Mouse (Mus musculus) Patski (cell line): ENCODE results near the gene Macrod2. TPM values are rescaled to one million over a fixed set of nuclear protein-coding genes. Genes with fewer than 3 reads are reported as not detected.

Experiments used
- ATAC-seq: fragments of 100-300 bp; one replicate; pipeline ENCODE4 v1.8.0; 2021
- CTCF ChIA-PET: fragments of 350-600 bp; sonication (Branson Sonifier 250); formaldehyde crosslinking; loops from one replicate; lab custom pipeline; 2022; ENCODE audit warnings: inconsistent platforms; lab: Charles Lee
- POLR2A ChIA-PET: fragments of 350-600 bp; sonication (Branson Sonifier 250); formaldehyde crosslinking; loops from one replicate; lab custom pipeline; 2022; ENCODE audit warnings: antibody characterized with exemption, inconsistent platforms; lab: Charles Lee
- DNase-seq: peaks from one replicate; pipeline ENCODE4 v3.0.0-alpha.2; 2011; ENCODE audit warnings: low read depth, low spot score
- H3K27me3 ChIP-seq: fragments of 371-371 bp; one replicate; pipeline ENCODE4 v1.5.1; 2021
- CTCF ChIP-seq: fragments of 100-300 bp; IDR thresholded peaks from one replicate; pipeline ENCODE4 v1.5.1; 2021
- in situ Hi-C: fragments of 300-500 bp; cut with MboI; formaldehyde crosslinking; loops from 3 replicates; pipeline ENCODE4 v1.11.1; 2018; ENCODE audit warnings: low pct_unique_long_range_greater_than_20kb, mixed read lengths
- polyA plus RNA-seq: library from polyadenylated mRNA; unstranded; gene quantifications from one replicate; pipeline ENCODE4 v1.2.3, GENCODE M21; 2021

Macrod2 gene
- polyA plus RNA-seq, 1 experiment from 2014 or later = 5.1 TPM

DNA sequence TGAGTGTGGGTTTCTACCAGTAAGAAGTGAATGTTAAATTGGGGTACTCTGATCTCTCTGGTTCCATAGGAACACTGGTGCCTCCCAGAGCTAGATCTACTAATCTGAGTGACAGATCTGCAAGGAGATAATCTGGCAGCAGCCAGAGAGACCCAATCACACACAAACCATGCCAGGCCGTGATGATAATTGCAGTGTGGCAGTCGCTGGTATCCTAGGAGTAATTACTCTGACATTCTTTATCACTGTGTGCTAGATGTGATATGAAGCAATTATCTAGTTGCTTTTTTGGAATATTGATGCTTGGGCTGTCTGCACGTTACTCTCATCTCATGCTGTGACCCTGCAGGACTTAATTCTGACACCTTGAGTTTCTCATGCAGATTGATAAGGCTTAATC, 1518.4 kb downstream of the Macrod2 start:
- no peak for DNase-seq

DNA sequence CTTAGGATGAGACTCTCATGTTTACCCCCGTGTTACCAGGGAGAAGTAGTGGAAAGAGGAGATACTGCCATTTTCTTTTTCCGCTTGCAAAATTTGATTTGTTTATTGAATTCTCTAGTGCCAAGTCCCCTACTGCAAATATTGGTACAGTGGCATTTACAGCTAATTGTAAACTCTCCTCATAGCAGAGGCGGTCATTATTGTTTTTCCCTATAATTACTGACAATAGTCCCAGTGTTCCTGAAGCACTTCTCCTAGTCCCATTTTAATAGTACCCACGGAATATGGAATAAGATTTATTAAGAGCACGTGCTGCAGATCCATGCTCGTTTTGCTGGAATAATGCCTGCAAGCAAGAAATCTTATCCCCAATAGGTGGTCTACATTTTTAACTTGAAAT, 1518.8 kb downstream of the Macrod2 start:
- ChIA-PET POLR2A (no interaction called here), CTCF (no interaction called here)
- in situ Hi-C loops = no loop called here
- ATAC-seq (no peak), DNase-seq (no peak)
- no peak for TF ChIP-seq CTCF
- peaks cover 5% of the 10 kb centered on the region for H3K27me3 ChIP-seq

More for the DNA sequence above, 1518.4 kb downstream of the Macrod2 start:
- no peak for ATAC-seq
- ChIA-PET CTCF (no interaction called here), POLR2A (no interaction called here)
- no peak for TF ChIP-seq CTCF
- peaks cover 5% of the 10 kb centered on the region for H3K27me3 ChIP-seq
- in situ Hi-C loops = no loop called here

DNA sequence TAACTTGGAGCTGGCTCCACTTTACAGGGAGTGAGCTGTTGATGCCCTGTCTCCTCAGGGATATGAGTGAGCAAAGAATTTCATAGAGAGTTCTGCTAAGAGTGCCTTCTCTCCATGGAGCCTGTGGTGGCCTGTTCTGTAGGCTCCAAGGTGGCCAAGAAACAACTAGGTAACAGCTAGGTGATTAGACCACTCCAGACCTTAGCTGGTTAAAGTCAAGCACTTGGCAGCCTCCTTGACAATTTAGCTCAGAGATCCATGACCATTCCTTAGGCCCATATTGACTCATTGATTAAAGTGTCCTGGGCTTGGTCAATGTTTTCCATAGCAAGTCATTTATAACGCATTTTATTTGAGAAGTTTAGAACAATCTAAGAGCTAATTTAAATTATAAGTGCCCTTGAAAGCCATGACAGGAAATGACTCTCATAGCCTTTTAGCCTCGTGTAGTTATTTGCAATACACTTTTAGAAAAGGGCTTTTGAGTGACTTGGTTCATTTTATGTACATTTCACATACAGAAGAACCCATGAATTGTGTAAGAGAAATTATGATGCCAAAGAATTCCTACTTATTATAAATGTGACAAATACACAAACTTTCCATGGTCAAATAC, 1525.4 kb downstream of the Macrod2 start:
- no peaks in the 10 kb centered on the region for H3K27me3 ChIP-seq
- in situ Hi-C loops = no loop called here
- CTCF ChIA-PET = no interaction called here
- TF ChIP-seq CTCF = no peak
- DNase-seq = no peak
- POLR2A ChIA-PET = no interaction called here
- no peak for ATAC-seq

DNA sequence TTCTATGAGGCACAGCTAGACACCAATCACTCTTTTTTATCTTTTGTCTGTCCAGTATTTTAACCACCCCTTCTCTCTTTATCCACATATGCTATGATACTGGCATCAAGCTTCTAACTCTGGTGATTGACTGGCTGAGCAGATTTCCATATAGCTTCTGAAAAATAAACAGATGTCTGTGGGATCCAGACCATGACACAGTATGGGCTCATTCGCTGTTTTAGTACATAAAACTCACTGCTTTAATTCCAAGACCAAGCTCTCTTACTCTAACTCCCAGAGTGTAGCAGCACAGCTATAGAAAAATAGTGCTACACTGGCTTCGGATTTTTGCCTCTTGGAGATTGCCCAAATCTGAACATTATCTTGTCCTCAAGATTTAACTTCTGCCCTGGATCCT, 1540.0 kb downstream of the Macrod2 start:
- in situ Hi-C loops = no loop called here
- DNase-seq = no peak
- no peak for TF ChIP-seq CTCF

DNA sequence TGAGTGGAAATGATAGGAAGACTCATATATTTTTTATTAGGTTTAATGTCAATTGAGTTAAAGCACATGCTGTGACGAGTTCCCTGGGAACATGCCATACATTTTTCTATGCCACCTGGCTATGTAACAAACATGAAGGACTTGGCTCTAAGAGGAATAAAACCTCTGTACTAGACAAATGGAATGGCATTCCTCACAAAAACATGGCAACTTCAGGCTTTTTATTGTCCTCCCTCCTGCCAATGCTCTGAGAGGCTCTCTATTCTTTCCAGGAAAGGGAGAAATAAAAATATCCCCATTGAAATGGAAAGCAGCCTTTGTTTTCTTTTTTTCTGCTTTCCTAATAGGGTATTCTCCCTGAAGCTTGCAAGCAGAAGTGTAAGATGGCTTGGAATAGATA, 1559.7 kb downstream of the Macrod2 start:
- no peak for ATAC-seq
- ChIA-PET CTCF (no interaction called here), POLR2A (no interaction called here)
- no peak for DNase-seq
- in situ Hi-C loops = no loop called here
- H3K27me3 ChIP-seq = no peaks in the 10 kb centered on the region
- no peak for TF ChIP-seq CTCF

More for the DNA sequence above, 1540.0 kb downstream of the Macrod2 start:
- CTCF ChIA-PET = interaction anchor here (1.4 kb wide), 1 partner anchor 9 kb away, joined by 5 read pairs; no protein-coding TSS in a partner anchor
- no peak for ATAC-seq
- no peaks in the 10 kb centered on the region for H3K27me3 ChIP-seq
- POLR2A ChIA-PET = interaction anchor here (0.6 kb wide), 1 partner anchor 12 kb away, joined by 6 read pairs; no protein-coding TSS in a partner anchor

DNA sequence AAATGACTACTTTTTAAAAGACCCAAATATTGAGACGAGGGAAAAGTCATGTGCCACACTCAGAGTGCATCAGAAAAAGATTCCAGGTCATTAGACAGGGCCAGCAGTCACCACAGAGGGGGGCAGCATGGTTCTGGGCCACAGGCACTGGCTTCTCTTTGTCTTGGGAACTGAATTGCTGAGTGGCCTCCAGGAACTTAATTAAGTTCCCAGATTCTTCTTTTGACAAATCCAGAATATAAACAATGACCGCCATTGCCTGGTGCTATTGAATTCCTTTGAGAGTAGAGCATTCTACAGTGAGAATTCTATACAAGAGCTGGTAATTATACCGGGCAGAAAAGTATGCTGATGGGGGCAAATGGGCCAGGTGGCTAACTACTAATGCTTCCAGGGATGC, 1560.1 kb downstream of the Macrod2 start:
- no peak for DNase-seq
- ChIA-PET CTCF (no interaction called here), POLR2A (no interaction called here)
- H3K27me3 ChIP-seq = no peaks in the 10 kb centered on the region
- in situ Hi-C loops = no loop called here
- TF ChIP-seq CTCF = no peak
- ATAC-seq = no peak

DNA sequence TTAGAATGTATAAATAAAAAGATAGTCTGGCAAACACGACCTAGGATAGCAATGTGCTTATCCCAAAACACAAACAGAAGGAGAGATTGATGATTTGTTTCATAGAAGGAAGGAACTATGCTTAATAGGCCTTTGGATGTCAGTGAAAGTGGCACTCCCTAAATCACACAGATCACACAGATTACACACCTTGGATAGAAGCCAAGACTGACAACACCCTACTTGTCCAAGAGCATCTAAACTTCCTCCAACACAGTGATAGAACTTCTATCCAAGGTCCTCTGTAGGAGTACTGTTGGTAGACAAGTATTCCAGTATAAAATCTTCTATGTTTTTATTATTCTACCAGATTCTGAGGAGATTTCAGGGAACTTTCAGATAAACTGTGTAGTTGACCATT, 1567.8 kb downstream of the Macrod2 start:
- peaks cover 7% of the 10 kb centered on the region for H3K27me3 ChIP-seq
- no peak for TF ChIP-seq CTCF
- ATAC-seq (no peak), DNase-seq (no peak)
- CTCF ChIA-PET = no interaction called here
- POLR2A ChIA-PET = no interaction called here
- in situ Hi-C loops = no loop called here

DNA sequence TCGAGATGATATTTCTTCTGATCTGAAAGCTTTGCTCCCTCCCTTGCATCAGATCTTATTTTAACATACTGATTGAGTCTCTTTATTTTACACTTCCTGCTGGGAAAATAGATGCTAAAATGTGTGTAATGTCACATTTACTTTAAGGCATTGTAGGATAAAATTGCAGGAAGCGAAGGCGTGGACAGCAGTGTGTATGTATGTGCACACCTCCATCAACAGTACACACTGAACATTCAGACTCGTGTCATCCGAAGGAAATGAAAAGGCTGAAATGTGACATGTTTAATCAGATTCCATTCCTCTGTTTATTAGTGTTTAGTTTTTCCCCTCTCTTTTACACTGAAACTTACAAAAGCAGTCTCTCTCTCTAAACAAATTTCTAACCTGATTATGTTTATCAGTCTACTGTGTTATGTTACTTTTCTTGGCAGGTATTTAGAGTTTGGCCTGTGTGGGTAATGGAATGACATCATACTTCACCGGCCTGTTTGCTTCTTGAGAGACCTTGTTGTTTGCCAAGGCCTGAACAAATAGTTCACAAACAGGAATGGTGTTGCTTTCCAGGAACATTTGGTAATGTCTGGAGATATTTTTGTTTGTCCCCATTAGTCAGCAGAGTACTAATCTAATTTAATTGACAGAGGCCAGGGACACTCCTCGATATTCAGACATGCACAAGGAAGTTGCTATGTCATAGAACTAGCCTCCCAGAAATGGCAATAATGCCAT, 1588.7 kb downstream of the Macrod2 start:
- ATAC-seq = no peak
- DNase-seq = no peak
- ChIA-PET POLR2A (no interaction called here), CTCF (no interaction called here)
- in situ Hi-C loops = no loop called here
- no peak for TF ChIP-seq CTCF
- H3K27me3 ChIP-seq = peaks cover 4% of the 10 kb centered on the region

DNA sequence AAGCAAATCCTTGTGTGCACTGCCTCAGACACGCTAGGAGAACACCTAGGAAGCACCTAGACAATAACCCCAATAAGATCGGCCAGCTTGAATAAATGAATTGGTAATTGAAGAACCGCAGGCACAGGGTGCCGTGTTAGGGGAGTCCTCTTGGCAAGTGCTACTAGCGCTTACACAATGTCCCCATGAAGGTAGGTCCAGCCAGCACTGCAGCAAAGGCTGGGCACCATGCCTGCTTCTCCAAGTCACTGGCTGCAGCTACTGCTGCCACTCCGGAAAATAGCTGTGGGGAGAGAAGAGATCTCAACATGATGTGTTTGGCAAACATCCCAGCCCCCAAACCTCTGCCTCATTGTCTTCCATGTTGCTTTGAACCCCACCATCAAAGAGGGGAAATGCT, 1603.8 kb downstream of the Macrod2 start:
- in situ Hi-C loops = no loop called here
- ChIA-PET CTCF (interaction anchor here (1.7 kb wide), 1 partner anchor 11 kb away, joined by 5 read pairs; no protein-coding TSS in a partner anchor), POLR2A (no interaction called here)
- DNase-seq = no peak
- no peak for ATAC-seq
- no peaks in the 10 kb centered on the region for H3K27me3 ChIP-seq
- TF ChIP-seq CTCF = no peak

DNA sequence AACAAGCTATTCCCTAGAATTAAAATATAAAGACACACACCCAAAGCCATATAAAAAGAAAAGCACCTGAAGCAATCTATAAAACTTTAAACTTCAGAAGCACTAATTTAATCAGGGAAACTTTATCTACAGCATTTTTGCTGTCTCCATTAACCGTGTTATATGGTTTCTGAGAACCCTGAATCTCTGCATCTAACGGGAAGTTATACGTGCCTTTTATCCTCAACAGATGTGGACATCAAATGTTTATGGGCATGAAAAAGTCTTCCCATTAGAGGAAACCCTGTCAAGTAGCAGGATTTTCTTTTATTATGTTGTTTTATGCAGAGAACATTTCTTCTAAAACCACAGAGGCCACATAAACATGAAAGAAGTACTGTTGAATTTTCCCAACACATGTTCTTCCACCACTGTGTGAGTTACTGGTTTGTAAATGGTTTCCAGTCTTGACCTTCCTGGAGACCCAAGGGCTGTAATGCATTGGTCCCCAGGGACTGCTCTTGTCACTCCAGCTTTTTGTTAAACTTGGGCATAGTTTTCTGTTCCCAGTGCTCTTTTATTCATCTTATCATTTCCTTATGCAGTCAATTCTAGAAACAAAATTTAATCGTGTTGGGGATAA, 1629.5 kb downstream of the Macrod2 start:
- in situ Hi-C loops = no loop called here
- no peak for TF ChIP-seq CTCF
- no peaks in the 10 kb centered on the region for H3K27me3 ChIP-seq
- POLR2A ChIA-PET = no interaction called here
- DNase-seq (no peak), ATAC-seq (no peak)
- CTCF ChIA-PET = no interaction called here

DNA sequence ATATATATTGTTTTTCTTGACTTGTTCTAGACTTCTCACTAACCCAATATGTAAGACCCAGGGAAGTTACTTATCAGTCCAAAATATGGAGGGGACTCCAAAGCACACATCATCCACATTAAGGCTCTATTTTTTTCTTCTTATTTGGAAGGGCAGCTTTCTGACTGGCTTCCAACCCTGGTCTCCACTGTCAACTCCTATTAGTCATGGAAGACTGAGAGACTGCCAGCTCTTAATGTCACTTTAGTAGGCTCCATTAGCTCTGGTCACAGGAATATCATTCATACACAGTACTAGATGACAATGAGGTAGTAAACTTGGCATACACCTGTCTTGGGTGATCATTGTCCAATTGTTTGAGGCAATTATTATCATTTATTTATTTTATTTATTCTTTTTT, 1631.6 kb downstream of the Macrod2 start:
- ATAC-seq (no peak), DNase-seq (no peak)
- in situ Hi-C loops = no loop called here
- POLR2A ChIA-PET = no interaction called here
- no peaks in the 10 kb centered on the region for H3K27me3 ChIP-seq
- no peak for TF ChIP-seq CTCF
- CTCF ChIA-PET = no interaction called here
